Mouse (Mus musculus): ENCODE measurements at regions not wholly inside any gene's neighbourhood (a gene's known extent, or its start where the extent isn't known, plus 50 kb on each side); places are given as distances from the start of the nearest gene placed in this dataset.
A peak's percentile ranks its signal among the peaks of the same experiment; 100 is the strongest.

- no peak for DNase-seq (ENCODE audit: low spot score in 2 of 2)
Observed at GRCm38 (mm10) chr9:117863944-117864343, 176.4 kb upstream of the Azi2 start.

GRCm38 (mm10) chr9:117863318-117863717 is 177.0 kb upstream of the Azi2 start:
- no peak for DNase-seq (ENCODE audit: low spot score in 2 of 2)

GRCm38 (mm10) chr9:117859580-117860045 is 180.7 kb upstream of the Azi2 start:
- DNase-seq (ENCODE audit: low spot score in 2 of 2) = no peak

GRCm38 (mm10) chr9:117843531-117843930 is 196.8 kb upstream of the Azi2 start:
- no peak for DNase-seq (ENCODE audit: low spot score in 2 of 2)

GRCm38 (mm10) chr9:117836696-117837380 is 203.5 kb upstream of the Azi2 start:
- no peak for DNase-seq (ENCODE audit: low spot score in 2 of 2)

- no peak for DNase-seq (ENCODE audit: low spot score in 2 of 2)
Observed at GRCm38 (mm10) chr9:117833586-117833985, 203.9 kb upstream of the Rbms3 start.

GRCm38 (mm10) chr9:117814661-117815060 is 184.9 kb upstream of the Rbms3 start:
- DNase-seq (ENCODE audit: low spot score in 2 of 2) = no peak

- DNase-seq (ENCODE audit: low spot score in 2 of 2) = peak in 1 of 2 experiments; percentile 3
Observed at GRCm38 (mm10) chr9:117813216-117813615, 183.5 kb upstream of the Rbms3 start.

- DNase-seq (ENCODE audit: low spot score in 2 of 2) = no peak
Observed at GRCm38 (mm10) chr9:117805812-117806211, 176.1 kb upstream of the Rbms3 start.

GRCm38 (mm10) chr9:117784186-117784591 is 154.5 kb upstream of the Rbms3 start:
- DNase-seq (ENCODE audit: low spot score in 2 of 2) = no peak

GRCm38 (mm10) chr9:117754651-117755050 is 124.9 kb upstream of the Rbms3 start:
- DNase-seq (ENCODE audit: low spot score in 2 of 2) = no peak

GRCm38 (mm10) chr9:117753466-117753865 is 123.8 kb upstream of the Rbms3 start:
- no peak for DNase-seq (ENCODE audit: low spot score in 2 of 2)

GRCm38 (mm10) chr9:117744906-117745305 is 115.2 kb upstream of the Rbms3 start:
- no peak for DNase-seq (ENCODE audit: low spot score in 2 of 2)

GRCm38 (mm10) chr9:117729366-117729765 is 99.7 kb upstream of the Rbms3 start:
- DNase-seq (ENCODE audit: low spot score in 2 of 2) = no peak

GRCm38 (mm10) chr9:117720161-117720598 is 90.5 kb upstream of the Rbms3 start:
- DNase-seq (ENCODE audit: low spot score in 2 of 2) = no peak

- DNase-seq (ENCODE audit: low spot score in 2 of 2) = no peak
Observed at GRCm38 (mm10) chr9:117717346-117717745, 87.6 kb upstream of the Rbms3 start.

GRCm38 (mm10) chr9:117716476-117716875 is 86.8 kb upstream of the Rbms3 start:
- no peak for DNase-seq (ENCODE audit: low spot score in 2 of 2)

GRCm38 (mm10) chr9:117714741-117715675 is 85.3 kb upstream of the Rbms3 start:
- DNase-seq (ENCODE audit: low spot score in 2 of 2) = no peak

- no peak for DNase-seq (ENCODE audit: low spot score in 2 of 2)
Observed at GRCm38 (mm10) chr9:117713121-117713520, 83.4 kb upstream of the Rbms3 start.

GRCm38 (mm10) chr9:117711793-117712192 is 82.1 kb upstream of the Rbms3 start:
- DNase-seq (ENCODE audit: low spot score in 2 of 2) = no peak

- no peak for DNase-seq (ENCODE audit: low spot score in 2 of 2)
Observed at GRCm38 (mm10) chr9:117710966-117711365, 81.3 kb upstream of the Rbms3 start.

- no peak for DNase-seq (ENCODE audit: low spot score in 2 of 2)
Observed at GRCm38 (mm10) chr9:117709677-117710076, 80.0 kb upstream of the Rbms3 start.

GRCm38 (mm10) chr9:117693001-117693400 is 63.3 kb upstream of the Rbms3 start:
- no peak for DNase-seq (ENCODE audit: low spot score in 2 of 2)
